Mouse (Mus musculus): ENCODE results near the gene Camkk1. TPM values are rescaled to one million over a fixed set of nuclear protein-coding genes. Genes with fewer than 3 reads are reported as not detected.

Camkk1 gene
- polyA plus RNA-seq, 1 experiment from 2014 or later: 6.1 TPM

DNA sequence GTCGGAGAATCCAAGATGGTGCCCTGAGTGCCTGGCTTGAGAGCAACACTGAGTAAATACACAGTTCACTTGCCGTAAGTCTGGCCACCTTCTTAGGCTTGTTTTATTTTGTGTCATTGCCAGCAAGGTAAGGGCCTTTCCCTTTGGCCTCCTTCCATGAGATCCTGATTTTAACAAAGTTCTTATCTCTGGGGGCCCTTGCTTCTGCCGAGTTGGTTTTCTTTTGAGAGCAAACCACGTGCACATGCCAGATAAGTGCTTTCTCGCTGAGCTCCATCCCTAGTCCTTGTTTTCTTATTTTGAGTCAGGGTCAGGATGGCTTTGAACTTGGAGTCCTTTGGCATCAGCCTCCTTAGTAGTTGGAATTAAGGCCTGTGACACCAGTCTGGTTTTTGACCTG is 38.9 kb downstream of the Camkk1 start:
- ATAC-seq (peak; percentile 50), DNase-seq (ENCODE audit: low spot score) (peak; percentile 36)
- no peaks in the 10 kb centered on the region for H3K9me3 ChIP-seq (ENCODE audit: low read length)
- no peak overlapping the region for H3K9ac ChIP-seq (replicated peaks; ENCODE audit: low read depth)
- no peak for TF ChIP-seq CTCF (IDR thresholded peaks at IDR 0.05)
- TF ChIP-seq EP300 (IDR thresholded peaks at IDR 0.05): 0 out of 2 replicates have a peak, but pooled peaks have one; percentile 15
- no peaks in the 10 kb centered on the region for H3K4me1 ChIP-seq (ENCODE audit: insufficient read depth, low read depth, low read length)
- H3K27ac ChIP-seq (ENCODE audit: low read length): no peak overlapping the region
- no peaks in the 10 kb centered on the region for H3K27me3 ChIP-seq (replicated peaks; ENCODE audit: insufficient read depth, low read length)
- WGBS: 42% methylated on average over 5 of the region's 5 CpGs
- peaks cover 13% of the 10 kb centered on the region for H3K36me3 ChIP-seq (ENCODE audit: insufficient read depth, low read length)
- no peak overlapping the region for H3K4me2 ChIP-seq (replicated peaks; ENCODE audit: low read depth, low read length)
- H3K4me3 ChIP-seq (ENCODE audit: low read depth, low read length): no peak overlapping the region

DNA sequence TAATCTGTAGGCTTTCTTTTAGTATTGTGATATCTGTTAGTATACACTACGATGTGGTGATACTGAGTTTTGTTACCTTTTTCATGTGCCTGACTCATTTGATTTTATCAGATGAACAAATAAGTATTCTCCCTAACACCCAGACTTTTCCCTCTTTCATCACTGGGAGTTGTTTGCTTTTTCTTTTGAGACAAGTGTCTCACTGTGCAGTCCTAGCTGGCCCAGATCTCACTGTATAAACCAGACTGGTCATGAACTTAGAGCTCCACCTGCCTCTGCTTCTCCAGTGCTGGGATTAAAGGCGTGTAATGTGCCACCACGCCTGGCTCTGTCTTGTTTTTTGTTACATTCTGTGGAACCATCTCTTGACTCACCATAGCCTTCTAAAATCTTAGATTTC is 40.8 kb downstream of the Camkk1 start:
- Histone ChIP-seq H3K9ac (replicated peaks; ENCODE audit: low read depth) (no peak overlapping the region), H3K36me3 (ENCODE audit: insufficient read depth, low read length) (peaks cover 3% of the 10 kb centered on the region; the same call in 1 of the 2 replicates), H3K9me3 (ENCODE audit: low read length) (no peaks in the 10 kb centered on the region), H3K27me3 (replicated peaks; ENCODE audit: insufficient read depth, low read length) (no peaks in the 10 kb centered on the region), H3K27ac (ENCODE audit: low read length) (no peak overlapping the region), H3K4me2 (replicated peaks; ENCODE audit: low read depth, low read length) (no peak overlapping the region), H3K4me1 (ENCODE audit: insufficient read depth, low read depth, low read length) (no peaks in the 10 kb centered on the region), H3K4me3 (ENCODE audit: low read depth, low read length) (no peak overlapping the region)
- DNase-seq (ENCODE audit: low spot score) (peak; percentile 25), ATAC-seq (no peak; the same call in 1 of the 2 replicates)
- TF ChIP-seq CTCF (IDR thresholded peaks at IDR 0.05) (no peak), EP300 (IDR thresholded peaks at IDR 0.05) (no peak)
- WGBS: 67% methylated on average over 3 of the region's 3 CpGs

DNA sequence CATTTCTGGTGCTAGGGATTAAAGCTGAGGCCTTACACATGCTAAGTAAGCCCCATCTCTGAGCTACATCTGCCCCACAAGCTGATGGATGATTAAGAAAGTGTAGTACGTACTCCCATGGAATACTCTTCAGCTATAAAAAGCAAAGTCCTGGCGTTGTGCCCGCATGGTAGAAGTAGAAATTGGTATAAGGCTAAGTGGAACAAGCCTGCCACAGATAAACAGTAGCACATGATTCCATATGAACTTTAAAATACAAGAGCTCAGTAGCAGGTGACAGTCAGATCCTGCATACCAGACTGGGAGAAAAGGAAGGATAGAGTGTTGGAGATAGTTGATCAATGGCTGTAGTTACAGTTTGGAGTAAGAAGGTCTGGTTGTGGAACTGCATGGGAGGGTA is 42.6 kb downstream of the Camkk1 start:
- no peak overlapping the region for H3K27ac ChIP-seq (ENCODE audit: low read length)
- H3K4me3 ChIP-seq (ENCODE audit: low read depth, low read length): no peak overlapping the region
- ATAC-seq: no peak
- H3K36me3 ChIP-seq (ENCODE audit: insufficient read depth, low read length): peaks cover 5% of the 10 kb centered on the region
- H3K9me3 ChIP-seq (ENCODE audit: low read length): no peaks in the 10 kb centered on the region
- TF ChIP-seq CTCF (IDR thresholded peaks at IDR 0.05): no peak
- no peak for TF ChIP-seq EP300 (IDR thresholded peaks at IDR 0.05)
- no peaks in the 10 kb centered on the region for H3K27me3 ChIP-seq (replicated peaks; ENCODE audit: insufficient read depth, low read length)
- H3K4me1 ChIP-seq (ENCODE audit: insufficient read depth, low read depth, low read length): no peaks in the 10 kb centered on the region
- no peak overlapping the region for H3K4me2 ChIP-seq (replicated peaks; ENCODE audit: low read depth, low read length)
- 80% methylated on average over 3 of the region's 3 CpGs for whole genome bisulfite sequencing
- no peak for DNase-seq (ENCODE audit: low spot score)
- H3K9ac ChIP-seq (replicated peaks; ENCODE audit: low read depth): no peak overlapping the region

DNA sequence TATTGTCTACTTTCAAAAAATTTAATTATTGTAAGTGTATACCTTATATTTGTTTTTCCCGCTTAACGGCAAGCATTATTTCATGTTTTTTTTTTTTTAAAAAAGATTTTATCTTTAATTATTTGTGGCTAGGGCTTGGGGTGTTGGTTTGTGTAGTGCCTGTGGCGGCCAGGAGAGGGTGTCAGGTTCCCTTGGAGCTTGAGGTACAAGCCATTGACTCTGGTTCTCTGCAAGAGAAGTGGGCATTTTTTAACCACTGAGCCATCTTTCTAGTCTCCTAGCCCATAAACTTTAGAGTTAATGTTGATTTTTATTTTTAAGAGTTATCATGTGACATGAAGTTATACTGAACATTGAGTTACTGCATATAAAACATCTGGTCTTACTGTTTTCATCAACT is 53.0 kb downstream of the Camkk1 start:
- TF ChIP-seq EP300 (IDR thresholded peaks at IDR 0.05) (no peak), CTCF (IDR thresholded peaks at IDR 0.05) (peak; percentile 69)
- Histone ChIP-seq H3K4me3 (ENCODE audit: low read depth, low read length) (no peak overlapping the region), H3K27me3 (replicated peaks; ENCODE audit: insufficient read depth, low read length) (no peaks in the 10 kb centered on the region), H3K4me2 (replicated peaks; ENCODE audit: low read depth, low read length) (no peak overlapping the region), H3K9me3 (ENCODE audit: low read length) (no peaks in the 10 kb centered on the region), H3K4me1 (ENCODE audit: insufficient read depth, low read depth, low read length) (no peaks in the 10 kb centered on the region), H3K27ac (ENCODE audit: low read length) (no peak overlapping the region), H3K9ac (replicated peaks; ENCODE audit: low read depth) (no peak overlapping the region), H3K36me3 (ENCODE audit: insufficient read depth, low read length) (peaks cover 49% of the 10 kb centered on the region)
- DNase-seq (ENCODE audit: low spot score): peak; percentile 15
- WGBS: 85% methylated on average over 3 of the region's 3 CpGs
- no peak for ATAC-seq

GRCm38 (mm10) chr11:73076295-73076694 is 57.5 kb downstream of the Camkk1 start:
- Histone ChIP-seq H3K27me3 (replicated peaks; ENCODE audit: insufficient read depth, low read length) (no peaks in the 10 kb centered on the region), H3K36me3 (ENCODE audit: insufficient read depth, low read length) (peaks cover 29% of the 10 kb centered on the region), H3K27ac (ENCODE audit: low read length) (no peak overlapping the region), H3K4me1 (ENCODE audit: insufficient read depth, low read depth, low read length) (no peaks in the 10 kb centered on the region), H3K4me2 (replicated peaks; ENCODE audit: low read depth, low read length) (no peak overlapping the region), H3K4me3 (ENCODE audit: low read depth, low read length) (no peak overlapping the region), H3K9me3 (ENCODE audit: low read length) (no peaks in the 10 kb centered on the region), H3K9ac (replicated peaks; ENCODE audit: low read depth) (no peak overlapping the region)
- 87% methylated on average over 4 of the region's 4 CpGs for WGBS
- no peak for ATAC-seq
- no peak for TF ChIP-seq EP300 (IDR thresholded peaks at IDR 0.05)
- no peak for TF ChIP-seq CTCF (IDR thresholded peaks at IDR 0.05)
- no peak for DNase-seq (ENCODE audit: low spot score)

- no peak overlapping the region for H3K9ac ChIP-seq (replicated peaks; ENCODE audit: low read depth)
- no peak for TF ChIP-seq CTCF (IDR thresholded peaks at IDR 0.05)
- 70% methylated on average over 4 of the region's 4 CpGs for WGBS
- no peak overlapping the region for H3K4me3 ChIP-seq (ENCODE audit: low read depth, low read length)
- H3K9me3 ChIP-seq (ENCODE audit: low read length): no peaks in the 10 kb centered on the region
- H3K4me2 ChIP-seq (replicated peaks; ENCODE audit: low read depth, low read length): no peak overlapping the region
- no peaks in the 10 kb centered on the region for H3K27me3 ChIP-seq (replicated peaks; ENCODE audit: insufficient read depth, low read length)
- peaks cover 32% of the 10 kb centered on the region for H3K36me3 ChIP-seq (ENCODE audit: insufficient read depth, low read length)
- ATAC-seq (no peak), DNase-seq (ENCODE audit: low spot score) (no peak)
- H3K27ac ChIP-seq (ENCODE audit: low read length): no peak overlapping the region
- no peaks in the 10 kb centered on the region for H3K4me1 ChIP-seq (ENCODE audit: insufficient read depth, low read depth, low read length)
These were observed 57.9 kb downstream of the Camkk1 start for GRCm38 (mm10) chr11:73076733-73077132.

GRCm38 (mm10) chr11:73077211-73077720 is 58.5 kb downstream of the Camkk1 start:
- no peak overlapping the region for H3K4me2 ChIP-seq (replicated peaks; ENCODE audit: low read depth, low read length)
- H3K27ac ChIP-seq (ENCODE audit: low read length): no peak overlapping the region
- H3K4me1 ChIP-seq (ENCODE audit: insufficient read depth, low read depth, low read length): no peaks in the 10 kb centered on the region
- ATAC-seq (no peak), DNase-seq (ENCODE audit: low spot score) (no peak)
- H3K27me3 ChIP-seq (replicated peaks; ENCODE audit: insufficient read depth, low read length): no peaks in the 10 kb centered on the region
- no peaks in the 10 kb centered on the region for H3K9me3 ChIP-seq (ENCODE audit: low read length)
- peaks cover 32% of the 10 kb centered on the region for H3K36me3 ChIP-seq (ENCODE audit: insufficient read depth, low read length)
- 92% methylated on average over 6 of the region's 6 CpGs for WGBS
- H3K9ac ChIP-seq (replicated peaks; ENCODE audit: low read depth): no peak overlapping the region
- no peak overlapping the region for H3K4me3 ChIP-seq (ENCODE audit: low read depth, low read length)
- TF ChIP-seq CTCF (IDR thresholded peaks at IDR 0.05) (no peak), EP300 (IDR thresholded peaks at IDR 0.05) (no peak)
